Mouse (Mus musculus): ENCODE data around the gene Cfap206. TPM values are rescaled to one million over a fixed set of nuclear protein-coding genes. Genes with fewer than 3 reads are reported as not detected.
A peak's percentile ranks its signal among the peaks of the same experiment; 100 is the strongest.
"Not testable (repeated sequence)": the region's sequence is repeated elsewhere in the genome, so short reads cannot be mapped to it uniquely, and the experiment has no call there.

Cfap206 gene
- total RNA-seq (2014; fragmentation: Nextera tagmentation), result not detected in 2 replicates
- total RNA-seq (2017), result 0.11 TPM in 1 of 2 replicates, not detected in the other
- polyA plus RNA-seq (2012), result not detected in 2 replicates

GRCm38 (mm10) chr4:34729851-34730341 is at the start of gene Cfap206:
Cfap206 (minus strand) TSS chr4:34730206.
- peak within 1 kb of the TSS; percentile 64; the same call in 1 of the 2 replicates for H3K4me3 ChIP-seq (ENCODE audit: low read depth, low read length)
- H3K36me3 ChIP-seq (replicated peaks), result no peaks in the 10 kb centered on the region
- no peak; the same call in 1 of the 2 replicates for ATAC-seq (ENCODE audit: extremely low read depth, insufficient number of reproducible peaks, low FRiP score, poor library complexity, severe bottlenecking)

GRCm38 (mm10) chr4:34777677-34778527 is 47.9 kb upstream of the Cfap206 start, which contains the start of gene Smim8:
Smim8 (minus strand) TSS chr4:34778423.
- DNase-seq (ENCODE audit: low spot score) (peak; percentile 73), ATAC-seq (ENCODE audit: extremely low read depth, insufficient number of reproducible peaks, low FRiP score, poor library complexity, severe bottlenecking) (peak; percentile 82)
- Histone ChIP-seq H3K36me3 (replicated peaks) (peaks cover 8% of the 10 kb centered on the region), H3K4me1 (ENCODE audit: insufficient read depth, low read depth, low read length) (peaks cover 37% of the 10 kb centered on the region), H3K9me3 (replicated peaks) (no peaks in the 10 kb centered on the region), H3K27me3 (ENCODE audit: insufficient read depth, low read length) (no peaks in the 10 kb centered on the region), H3K4me3 (ENCODE audit: low read depth, low read length) (peak within 1 kb of the TSS; percentile 74)
- TF ChIP-seq CTCF (IDR thresholded peaks at IDR 0.05; ENCODE audit: low read depth, low read length), result peak; percentile 35; the same call in 1 of the 2 replicates
- no peak for TF ChIP-seq GATA1 (IDR thresholded peaks at IDR 0.05; ENCODE audit: borderline replicate concordance, low read length)

More at GRCm38 (mm10) chr4:34729851-34730341, at the start of gene Cfap206:
- Histone ChIP-seq H3K9me3 (replicated peaks) (no peaks in the 10 kb centered on the region), H3K27me3 (ENCODE audit: insufficient read depth, low read length) (peaks cover 13% of the 10 kb centered on the region), H3K4me1 (ENCODE audit: insufficient read depth, low read depth, low read length) (peaks cover 8% of the 10 kb centered on the region)
- DNase-seq (ENCODE audit: low spot score), result peak; percentile 12
- TF ChIP-seq GATA2 (IDR thresholded peaks at IDR 0.05; ENCODE audit: borderline replicate concordance, low read depth, low read length) (no peak), TAL1 (conservative IDR thresholded peaks at IDR 0.05; ENCODE audit: low read depth, low read length) (no peak), CTCF (IDR thresholded peaks at IDR 0.05; ENCODE audit: low read depth, low read length) (no peak), POLR2AphosphoS5 (IDR thresholded peaks at IDR 0.05; ENCODE audit: insufficient replicate concordance, low read depth, low read length) (no peak), GATA1 (IDR thresholded peaks at IDR 0.05; ENCODE audit: borderline replicate concordance, low read length) (no peak)

GRCm38 (mm10) chr4:34771652-34772371 is 41.8 kb upstream of the Cfap206 start:
- ATAC-seq (ENCODE audit: extremely low read depth, insufficient number of reproducible peaks, low FRiP score, poor library complexity, severe bottlenecking), result no peak
- no peak for DNase-seq (ENCODE audit: low spot score)
- Histone ChIP-seq H3K4me1 (ENCODE audit: insufficient read depth, low read depth, low read length) (peaks cover 17% of the 10 kb centered on the region), H3K27me3 (ENCODE audit: insufficient read depth, low read length) (no peaks in the 10 kb centered on the region), H3K9me3 (replicated peaks) (no peaks in the 10 kb centered on the region), H3K4me3 (ENCODE audit: low read depth, low read length) (no peak overlapping the region), H3K36me3 (replicated peaks) (peaks cover 42% of the 10 kb centered on the region)
- TF ChIP-seq CTCF (IDR thresholded peaks at IDR 0.05; ENCODE audit: low read depth, low read length) (no peak), GATA2 (IDR thresholded peaks at IDR 0.05; ENCODE audit: borderline replicate concordance, low read depth, low read length) (no peak), TAL1 (conservative IDR thresholded peaks at IDR 0.05; ENCODE audit: low read depth, low read length) (no peak), GATA1 (IDR thresholded peaks at IDR 0.05; ENCODE audit: borderline replicate concordance, low read length) (no peak), POLR2AphosphoS5 (IDR thresholded peaks at IDR 0.05; ENCODE audit: insufficient replicate concordance, low read depth, low read length) (no peak)

- no peak for DNase-seq (ENCODE audit: low spot score)
- Histone ChIP-seq H3K4me3 (ENCODE audit: low read depth, low read length) (no peak within 1 kb of the TSS), H3K9me3 (replicated peaks) (no peaks in the 10 kb centered on the region), H3K4me1 (ENCODE audit: insufficient read depth, low read depth, low read length) (no peaks in the 10 kb centered on the region), H3K36me3 (replicated peaks) (no peaks in the 10 kb centered on the region), H3K27me3 (ENCODE audit: insufficient read depth, low read length) (peaks cover 16% of the 10 kb centered on the region)
- TF ChIP-seq CTCF (IDR thresholded peaks at IDR 0.05; ENCODE audit: low read depth, low read length) (no peak), POLR2AphosphoS5 (IDR thresholded peaks at IDR 0.05; ENCODE audit: insufficient replicate concordance, low read depth, low read length) (no peak), TAL1 (conservative IDR thresholded peaks at IDR 0.05; ENCODE audit: low read depth, low read length) (no peak), GATA2 (IDR thresholded peaks at IDR 0.05; ENCODE audit: borderline replicate concordance, low read depth, low read length) (no peak), GATA1 (IDR thresholded peaks at IDR 0.05; ENCODE audit: borderline replicate concordance, low read length) (no peak)
- no peak for ATAC-seq (ENCODE audit: extremely low read depth, insufficient number of reproducible peaks, low FRiP score, poor library complexity, severe bottlenecking)
Measured at GRCm38 (mm10) chr4:34756163-34756562, 26.2 kb upstream of the Cfap206 start, which contains the start of gene Gm136. Gm136 (minus strand) TSS chr4:34756263.

- no peaks in the 10 kb centered on the region for H3K9me3 ChIP-seq (replicated peaks)
- H3K27me3 ChIP-seq (ENCODE audit: insufficient read depth, low read length), result peaks cover 28% of the 10 kb centered on the region
- DNase-seq (ENCODE audit: low spot score) (no peak), ATAC-seq (ENCODE audit: extremely low read depth, insufficient number of reproducible peaks, low FRiP score, poor library complexity, severe bottlenecking) (no peak)
- H3K4me1 ChIP-seq (ENCODE audit: insufficient read depth, low read depth, low read length), result no peaks in the 10 kb centered on the region
- no peak overlapping the region for H3K4me3 ChIP-seq (ENCODE audit: low read depth, low read length)
- no peaks in the 10 kb centered on the region for H3K36me3 ChIP-seq (replicated peaks)
- TF ChIP-seq POLR2AphosphoS5 (IDR thresholded peaks at IDR 0.05; ENCODE audit: insufficient replicate concordance, low read depth, low read length), result no peak
- no peak for TF ChIP-seq GATA2 (IDR thresholded peaks at IDR 0.05; ENCODE audit: borderline replicate concordance, low read depth, low read length)
- no peak for TF ChIP-seq CTCF (IDR thresholded peaks at IDR 0.05; ENCODE audit: low read depth, low read length)
- TF ChIP-seq GATA1 (IDR thresholded peaks at IDR 0.05; ENCODE audit: borderline replicate concordance, low read length), result no peak
- TF ChIP-seq TAL1 (conservative IDR thresholded peaks at IDR 0.05; ENCODE audit: low read depth, low read length), result no peak
Measured at GRCm38 (mm10) chr4:34749236-34749635, 19.2 kb upstream of the Cfap206 start.

GRCm38 (mm10) chr4:34734461-34734860 is 4.5 kb upstream of the Cfap206 start:
- ATAC-seq (ENCODE audit: extremely low read depth, insufficient number of reproducible peaks, low FRiP score, poor library complexity, severe bottlenecking), result no peak
- no peaks in the 10 kb centered on the region for H3K9me3 ChIP-seq (replicated peaks)
- H3K4me1 ChIP-seq (ENCODE audit: insufficient read depth, low read depth, low read length), result peaks cover 8% of the 10 kb centered on the region
- no peaks in the 10 kb centered on the region for H3K36me3 ChIP-seq (replicated peaks)
- H3K27me3 ChIP-seq (ENCODE audit: insufficient read depth, low read length), result peaks cover 26% of the 10 kb centered on the region
- no peak overlapping the region for H3K4me3 ChIP-seq (ENCODE audit: low read depth, low read length)
- TF ChIP-seq GATA2 (IDR thresholded peaks at IDR 0.05; ENCODE audit: borderline replicate concordance, low read depth, low read length) (no peak), POLR2AphosphoS5 (IDR thresholded peaks at IDR 0.05; ENCODE audit: insufficient replicate concordance, low read depth, low read length) (no peak), CTCF (IDR thresholded peaks at IDR 0.05; ENCODE audit: low read depth, low read length) (no peak), GATA1 (IDR thresholded peaks at IDR 0.05; ENCODE audit: borderline replicate concordance, low read length) (no peak), TAL1 (conservative IDR thresholded peaks at IDR 0.05; ENCODE audit: low read depth, low read length) (no peak)
- no peak for DNase-seq (ENCODE audit: low spot score)

GRCm38 (mm10) chr4:34733415-34733814 is 3.4 kb upstream of the Cfap206 start:
- not testable (repeated sequence) for H3K36me3 ChIP-seq (replicated peaks); H3K9me3 ChIP-seq (replicated peaks); H3K4me1 ChIP-seq (ENCODE audit: insufficient read depth, low read depth, low read length); DNase-seq (ENCODE audit: low spot score); H3K4me3 ChIP-seq (ENCODE audit: low read depth, low read length); ATAC-seq (ENCODE audit: extremely low read depth, insufficient number of reproducible peaks, low FRiP score, poor library complexity, severe bottlenecking)
- H3K27me3 ChIP-seq (ENCODE audit: insufficient read depth, low read length), result peaks cover 16% of the 10 kb centered on the region

GRCm38 (mm10) chr4:34725710-34726109 is 4.3 kb downstream of the Cfap206 start:
- not testable (repeated sequence) for ATAC-seq (ENCODE audit: extremely low read depth, insufficient number of reproducible peaks, low FRiP score, poor library complexity, severe bottlenecking); H3K36me3 ChIP-seq (replicated peaks); DNase-seq (ENCODE audit: low spot score); H3K9me3 ChIP-seq (replicated peaks); H3K4me3 ChIP-seq (ENCODE audit: low read depth, low read length); H3K4me1 ChIP-seq (ENCODE audit: insufficient read depth, low read depth, low read length)
- peaks cover 15% of the 10 kb centered on the region for H3K27me3 ChIP-seq (ENCODE audit: insufficient read depth, low read length)
